Mouse (Mus musculus) CH12.LX (cell line): Measurements from ENCODE around the gene Lingo3. TPM values are rescaled to one million over a fixed set of nuclear protein-coding genes. Genes with fewer than 3 reads are reported as not detected.

Experiments used
- DNase-seq: peaks from one replicate; pipeline ENCODE4 v3.0.0-alpha.2; 2013; ENCODE audit errors: extremely low read depth
- H3K27ac ChIP-seq: 2 replicates; pipeline ENCODE4 v1.5.1; 2012; ENCODE audit warnings: low read depth, mild to moderate bottlenecking, control low read depth, moderate library complexity; ENCODE audit not compliant: insufficient read depth
- H3K27me3 ChIP-seq: replicated peaks from 2 replicates; pipeline ENCODE3; 2012; ENCODE audit warnings: inconsistent platforms
- H3K36me3 ChIP-seq, 2 experiments: replicated peaks in 1 of 2; 2 replicates each; pipeline versions ENCODE3 to v1.6.1; 2012; ENCODE audit warnings: inconsistent platforms in 1 of 2, low read length in 1 of 2, mild to moderate bottlenecking in 1 of 2, mixed read lengths in 1 of 2, moderate library complexity in 1 of 2; ENCODE audit not compliant: control insufficient read depth in 1 of 2, insufficient read depth in 1 of 2
- H3K4me1 ChIP-seq, 2 experiments: 2 replicates each; pipeline ENCODE4 v1.6.1; 2012; ENCODE audit warnings: inconsistent platforms in 1 of 2, moderate library complexity in 1 of 2; ENCODE audit not compliant: insufficient read depth in 2 of 2, control insufficient read depth in 1 of 2
- H3K4me2 ChIP-seq: 2 replicates; pipeline ENCODE4 v1.6.1; 2012; ENCODE audit warnings: low read depth, mild to moderate bottlenecking, control low read depth; ENCODE audit not compliant: poor library complexity, insufficient read depth, severe bottlenecking
- H3K4me3 ChIP-seq, 3 experiments: fragments of 150-350 bp in 1 of 3; sonication (generic) in 1 of 3; replicated peaks in 1 of 3; 2 replicates each; pipeline versions ENCODE3 to v1.5.1; 2011 to 2012; ENCODE audit warnings: low read depth in 2 of 3, low read length in 2 of 3, mild to moderate bottlenecking in 2 of 3, moderate library complexity in 2 of 3, control low read depth in 1 of 3, improper control_type of control experiment in 1 of 3, inconsistent platforms in 1 of 3, mixed read lengths in 1 of 3; ENCODE audit not compliant: poor library complexity in 1 of 3
- H3K79me2 ChIP-seq: replicated peaks from 2 replicates; pipeline ENCODE4 v1.6.1; 2012; ENCODE audit warnings: mild to moderate bottlenecking, moderate library complexity; ENCODE audit not compliant: control insufficient read depth, poor library complexity, insufficient read depth, severe bottlenecking; ENCODE audit errors: extremely low read depth
- H3K9ac ChIP-seq: 2 replicates; pipeline ENCODE4 v1.6.1; 2012; ENCODE audit warnings: low read depth, mild to moderate bottlenecking, control low read depth, moderate library complexity; ENCODE audit not compliant: insufficient read depth
- H3K9me3 ChIP-seq: replicated peaks from 2 replicates; pipeline ENCODE3; 2012; ENCODE audit warnings: low read length, inconsistent platforms, mixed read lengths
- CHD1 ChIP-seq: IDR thresholded peaks from 2 replicates; pipeline ENCODE4 v1.6.1; 2012; ENCODE audit warnings: low read depth, low read length, improper control_type of control experiment, inconsistent platforms
- CTCF ChIP-seq, 2 experiments: IDR thresholded peaks in 1 of 2; conservative IDR thresholded peaks in 1 of 2; 2 replicates each; pipeline ENCODE4 v1.5.1; 2011 to 2012; ENCODE audit warnings: low read depth in 2 of 2, low read length in 2 of 2, improper control_type of control experiment in 1 of 2, inconsistent platforms in 1 of 2, mild to moderate bottlenecking in 1 of 2, moderate library complexity in 1 of 2
- ELF1 ChIP-seq: IDR thresholded peaks from 2 replicates; pipeline ENCODE4 v1.6.1; 2014; ENCODE audit warnings: low read depth, mild to moderate bottlenecking, inconsistent platforms, low read length, improper control_type of control experiment
- JUND ChIP-seq: conservative IDR thresholded peaks from 2 replicates; pipeline ENCODE4 v1.6.1; 2011; ENCODE audit warnings: low read depth, low read length, improper control_type of control experiment
- KAT2A ChIP-seq: IDR thresholded peaks from 2 replicates; pipeline ENCODE4 v1.6.1; 2012; ENCODE audit warnings: low read length, improper control_type of control experiment, inconsistent platforms; ENCODE audit not compliant: insufficient replicate concordance
- MAX ChIP-seq: IDR thresholded peaks from 2 replicates; pipeline ENCODE4 v1.6.1; 2011; ENCODE audit warnings: low read length, improper control_type of control experiment
- PAX5 ChIP-seq: IDR thresholded peaks from 2 replicates; pipeline ENCODE4 v1.6.1; 2012; ENCODE audit warnings: low read length, inconsistent platforms, mixed read lengths
- POLR2A ChIP-seq: IDR thresholded peaks from 2 replicates; pipeline ENCODE4 v1.6.1; 2011; ENCODE audit warnings: low read depth, mild to moderate bottlenecking, improper control_type of control experiment, low read length
- RCOR1 ChIP-seq: conservative IDR thresholded peaks from 2 replicates; pipeline ENCODE4 v1.6.1; 2012; ENCODE audit warnings: low read depth, mild to moderate bottlenecking, inconsistent platforms, low read length, improper control_type of control experiment
- SIN3A ChIP-seq: IDR thresholded peaks from 2 replicates; pipeline ENCODE4 v1.6.1; 2012; ENCODE audit warnings: low read length, improper control_type of control experiment, inconsistent platforms
- TBP ChIP-seq: conservative IDR thresholded peaks from 2 replicates; pipeline ENCODE4 v1.6.1; 2011; ENCODE audit warnings: low read depth, low read length, improper control_type of control experiment
- USF1 ChIP-seq: IDR thresholded peaks from 2 replicates; pipeline ENCODE4 v1.6.1; 2014; ENCODE audit warnings: low read depth, mild to moderate bottlenecking, inconsistent platforms, low read length, improper control_type of control experiment
- ZC3H11A ChIP-seq: IDR thresholded peaks from 2 replicates; pipeline ENCODE4 v1.6.1; 2012; ENCODE audit warnings: low read depth, mild to moderate bottlenecking, inconsistent platforms, low read length, improper control_type of control experiment
- ZKSCAN1 ChIP-seq: IDR thresholded peaks from 2 replicates; pipeline ENCODE4 v1.6.1; 2012; ENCODE audit warnings: low read depth, inconsistent platforms, low read length, improper control_type of control experiment, borderline replicate concordance
- ZMIZ1 ChIP-seq: IDR thresholded peaks from 2 replicates; pipeline ENCODE4 v1.6.1; 2012; ENCODE audit warnings: low read depth, mild to moderate bottlenecking, inconsistent platforms, low read length, improper control_type of control experiment
- dilution Hi-C: fragments of 300-500 bp; cut with MboI; formaldehyde crosslinking; loops from 2 replicates; pipeline ENCODE4 v1.14.3; 2020; ENCODE audit warnings: low sequenced_read_pairs; ENCODE audit not compliant: extremely low pct_unique_long_range_greater_than_20kb, extremely low pct_ligation_motif_present
- in situ Hi-C: fragments of 300-500 bp; cut with MboI; formaldehyde crosslinking; loops from 3 replicates; pipeline ENCODE4 v1.14.3; 2019; ENCODE audit warnings: low sequenced_read_pairs, low pct_ligation_motif_present, low pct_unique_long_range_greater_than_20kb, mixed read lengths
- polyA plus RNA-seq: library from polyadenylated mRNA; unstranded; fragments of >175 nt; gene quantifications from 2 replicates; pipeline ENCODE4 v1.2.1, GENCODE M21; 2012; ENCODE audit warnings: low read depth; ENCODE audit not compliant: insufficient read length
- total RNA-seq, 2 experiments: library from RNA; depleted of rRNA; stranded (reverse); fragments of 300-350 nt in 1 of 2; fragments of >200 nt in 1 of 2; gene quantifications; 2 replicates each; pipeline ENCODE4 v1.2.3; 2012 to 2014

Gene Lingo3
- total and polyA plus RNA-seq, 3 experiments = 0.21 TPM; not detected in 2

- dilution Hi-C loops = no loop called here
- Histone ChIP-seq H3K4me1 (peaks cover 10 to 33% of the 10 kb centered on the region in 2 experiments), H3K27ac (no peak overlapping the region)
These were observed 47.5 kb downstream of the Lingo3 start for GRCm38 (mm10) chr10:80796307-80796848.

GRCm38 (mm10) chr10:80794750-80795149 lies 49.1 kb downstream of the Lingo3 start:
- no peak for DNase-seq
- H3K36me3 ChIP-seq = peaks cover 62 to 69% of the 10 kb centered on the region in 2 experiments
- H3K79me2 ChIP-seq = peaks cover 26% of the 10 kb centered on the region
- dilution Hi-C loops (no loop called here), in situ Hi-C loops (loop anchor here (5.0 kb wide), 1 partner anchor 32 kb away; no protein-coding TSS in a partner anchor)
- no peak overlapping the region for H3K9ac ChIP-seq
- no peaks in the 10 kb centered on the region for H3K9me3 ChIP-seq
- H3K4me1 ChIP-seq = peaks cover 4 to 18% of the 10 kb centered on the region in 2 experiments
- H3K27me3 ChIP-seq = no peaks in the 10 kb centered on the region
- TF ChIP-seq ELF1 (no peak), ZKSCAN1 (no peak), KAT2A (no peak), RCOR1 (no peak), CHD1 (no peak), ZMIZ1 (no peak), SIN3A (no peak), CTCF (conservative IDR thresholded peaks at IDR 0.05 in 1 of 2, IDR thresholded peaks at IDR 0.05 in 1 of 2; ENCODE audit: low read depth in 2 of 2, low read length in 2 of 2) (no peak), JUND (no peak), ZC3H11A (no peak), USF1 (no peak)
- no peak overlapping the region for H3K27ac ChIP-seq
- H3K4me2 ChIP-seq = no peak overlapping the region
- H3K4me3 ChIP-seq = no peak overlapping the region

More at GRCm38 (mm10) chr10:80796307-80796848, 47.5 kb downstream of the Lingo3 start:
- no peak for DNase-seq
- H3K79me2 ChIP-seq = peaks cover 42% of the 10 kb centered on the region
- peak overlapping the region in 1 of 3 experiments; percentile 87 for H3K4me3 ChIP-seq
- peak overlapping the region; percentile 75 for H3K4me2 ChIP-seq
- in situ Hi-C loops = loop anchor here (5.0 kb wide), 1 partner anchor 34 kb away; no protein-coding TSS in a partner anchor
- H3K27me3 ChIP-seq = no peaks in the 10 kb centered on the region
- H3K36me3 ChIP-seq = peaks cover 52 to 68% of the 10 kb centered on the region in 2 experiments
- no peak overlapping the region for H3K9ac ChIP-seq
- TF ChIP-seq MAX (no peak), RCOR1 (no peak), CHD1 (no peak), POLR2A (peak; percentile 32; the same call in 1 of the 2 replicates), PAX5 (no peak)
- TF ChIP-seq, all 38 proteins: peak for 1
- H3K9me3 ChIP-seq = no peaks in the 10 kb centered on the region

- no peak for DNase-seq
- peaks cover 4 to 16% of the 10 kb centered on the region in 2 experiments for H3K4me1 ChIP-seq
- H3K4me3 ChIP-seq = no peak overlapping the region
- in situ Hi-C loops = no loop called here
- H3K36me3 ChIP-seq = peaks cover 71 to 78% of the 10 kb centered on the region in 2 experiments
- H3K27ac ChIP-seq = no peak overlapping the region
- no peak overlapping the region for H3K4me2 ChIP-seq
- H3K79me2 ChIP-seq = peaks cover 17% of the 10 kb centered on the region
- dilution Hi-C loops = no loop called here
- no peaks in the 10 kb centered on the region for H3K9me3 ChIP-seq
- no peaks in the 10 kb centered on the region for H3K27me3 ChIP-seq
- TF ChIP-seq POLR2A (0 out of 2 replicates have a peak, but pooled peaks have one; percentile 4), ZMIZ1 (peak; percentile 25; the same call in 1 of the 2 replicates), TBP (no peak)
- H3K9ac ChIP-seq = no peak overlapping the region
These were observed 50.0 kb downstream of the Lingo3 start for GRCm38 (mm10) chr10:80793803-80794202.
